Mouse (Mus musculus) stomach, postnatal 0 days (tissue): Measurements from ENCODE around the gene Apbb1. TPM values are rescaled to one million over a fixed set of nuclear protein-coding genes. Genes with fewer than 3 reads are reported as not detected.

Experiments used
- ATAC-seq: fragments of 200-750 bp; cut with Nextera tagmentation; 2 replicates; pipeline ENCODE4 v1.8.0; 2017; ENCODE audit not compliant: low FRiP score, low TSS enrichment
- DNase-seq: peaks from one replicate; pipeline ENCODE4 v3.0.0-alpha.2; 2016; ENCODE audit warnings: low spot score
- H3K27ac ChIP-seq: fragments of 300-500 bp; sonication (generic); replicated peaks from 2 replicates; pipeline ENCODE4 v1.5.1; 2014; ENCODE audit warnings: mild to moderate bottlenecking, control low read depth
- H3K27me3 ChIP-seq: fragments of 300-500 bp; sonication (generic); 2 replicates; pipeline ENCODE4 v1.6.1; 2014; ENCODE audit warnings: low read length; ENCODE audit not compliant: control insufficient read depth, insufficient read depth
- H3K36me3 ChIP-seq: fragments of 300-500 bp; sonication (generic); 2 replicates; pipeline ENCODE4 v1.6.1; 2014; ENCODE audit warnings: low read length, mixed read lengths; ENCODE audit not compliant: control insufficient read depth, insufficient read depth
- H3K4me1 ChIP-seq: fragments of 300-500 bp; sonication (generic); replicated peaks from 2 replicates; pipeline ENCODE4 v1.6.1; 2014; ENCODE audit warnings: antibody characterized with exemption; ENCODE audit not compliant: control insufficient read depth, insufficient read depth
- H3K4me2 ChIP-seq: fragments of 300-500 bp; sonication (generic); replicated peaks from 2 replicates; pipeline ENCODE4 v1.6.1; 2014; ENCODE audit warnings: low read depth, mild to moderate bottlenecking, control low read depth, moderate library complexity
- H3K4me3 ChIP-seq: fragments of 300-500 bp; sonication (generic); 2 replicates; pipeline ENCODE4 v1.5.1; 2014; ENCODE audit warnings: low read depth, low read length, control low read depth
- H3K9ac ChIP-seq: fragments of 300-500 bp; sonication (generic); 2 replicates; pipeline ENCODE4 v1.6.1; 2014; ENCODE audit warnings: mild to moderate bottlenecking, low read length, control low read depth, mixed read lengths
- H3K9me3 ChIP-seq: fragments of 300-500 bp; sonication (generic); 2 replicates; pipeline ENCODE4 v1.6.1; 2016; ENCODE audit warnings: low read length; ENCODE audit not compliant: control insufficient read depth
- CTCF ChIP-seq: IDR thresholded peaks from 2 replicates; pipeline ENCODE4 v1.5.1; 2016; ENCODE audit warnings: antibody characterized with exemption, low read depth, mild to moderate bottlenecking, moderate library complexity
- EP300 ChIP-seq: optimal IDR thresholded peaks from 2 replicates; pipeline ENCODE3; 2016; ENCODE audit warnings: antibody characterized with exemption
- WGBS: fragments of 180-500 bp; shearing (Covaris S2); extraction: QIAGEN DNeasy Blood & Tissue Kit; methylation state at CpG from one replicate; pipeline ENCODE4 v1.1.7; 2014; 5-methylcytosine and 5-hydroxymethylcytosine counted together
- polyA plus RNA-seq: library from polyadenylated mRNA; unstranded; fragments of >200 nt; fragmentation: Nextera tagmentation; extraction: Ambion mirVana; gene quantifications from 2 replicates; pipeline ENCODE4 v1.2.1, GENCODE M21; 2015

Apbb1 gene
- polyA plus RNA-seq, 1 experiment from 2014 or later, result 16.6 TPM

DNA sequence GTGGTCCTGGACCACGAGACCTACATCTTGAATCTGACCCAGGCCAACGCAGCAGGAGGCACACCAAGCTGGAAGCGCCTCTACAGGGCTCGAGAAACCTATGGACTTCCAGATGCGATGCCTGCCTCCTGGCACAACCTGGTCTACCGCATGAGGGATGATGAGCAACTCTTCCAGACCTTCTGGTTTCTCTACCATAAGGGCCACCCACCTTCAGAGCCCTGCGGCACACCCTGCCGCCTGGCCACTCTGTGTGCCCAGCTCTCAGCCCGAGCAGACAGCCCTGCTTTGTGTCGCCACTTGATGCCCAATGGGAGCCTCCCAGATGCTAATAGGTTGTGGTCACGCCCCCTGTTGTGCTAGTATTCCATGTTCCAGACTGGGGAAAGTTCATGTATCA is 23.8 kb downstream of the Apbb1 start:
- 78% methylated on average over 11 of the region's 11 CpGs for WGBS
- peaks cover 3% of the 10 kb centered on the region; the same call in 1 of the 2 replicates for H3K4me1 ChIP-seq
- H3K27me3 ChIP-seq, result no peaks in the 10 kb centered on the region
- no peak for ATAC-seq
- peaks cover 3% of the 10 kb centered on the region; the same call in 1 of the 2 replicates for H3K36me3 ChIP-seq
- no peak for TF ChIP-seq CTCF
- no peak for TF ChIP-seq EP300
- no peak overlapping the region for H3K27ac ChIP-seq
- H3K9ac ChIP-seq, result no peak overlapping the region
- no peak overlapping the region for H3K4me3 ChIP-seq
- H3K9me3 ChIP-seq, result no peaks in the 10 kb centered on the region
- H3K4me2 ChIP-seq, result no peak overlapping the region
- DNase-seq, result no peak

DNA sequence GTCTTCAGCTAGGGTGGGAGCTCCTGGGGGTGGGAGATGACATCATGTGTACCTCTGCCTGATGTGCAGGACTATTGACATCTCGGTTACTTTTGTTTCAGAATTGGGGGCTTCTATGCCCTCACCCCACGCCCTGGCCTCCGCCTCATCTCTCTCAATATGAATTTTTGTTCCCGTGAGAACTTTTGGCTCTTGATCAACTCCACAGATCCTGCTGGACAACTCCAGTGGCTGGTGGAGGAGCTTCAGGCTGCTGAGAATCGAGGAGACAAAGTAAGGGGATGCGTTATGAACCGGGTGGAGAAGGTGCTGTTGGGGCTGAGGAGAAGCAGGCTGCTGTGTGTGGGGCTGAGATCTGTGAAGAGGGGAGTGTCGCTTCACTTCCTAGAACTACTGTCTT is 25.0 kb downstream of the Apbb1 start:
- Histone ChIP-seq H3K9me3 (no peaks in the 10 kb centered on the region), H3K9ac (no peak overlapping the region), H3K27me3 (no peaks in the 10 kb centered on the region), H3K4me1 (peaks cover 3% of the 10 kb centered on the region; the same call in 1 of the 2 replicates), H3K4me2 (no peak overlapping the region), H3K4me3 (no peak overlapping the region), H3K36me3 (peaks cover 3% of the 10 kb centered on the region; the same call in 1 of the 2 replicates), H3K27ac (no peak overlapping the region)
- TF ChIP-seq EP300, result no peak
- TF ChIP-seq CTCF, result no peak
- DNase-seq (no peak), ATAC-seq (no peak)
- WGBS, result 76% methylated on average over 8 of the region's 8 CpGs

GRCm38 (mm10) chr7:105555571-105555970 is 25.9 kb downstream of the Apbb1 start:
- 90% methylated on average over 10 of the region's 10 CpGs for WGBS

DNA sequence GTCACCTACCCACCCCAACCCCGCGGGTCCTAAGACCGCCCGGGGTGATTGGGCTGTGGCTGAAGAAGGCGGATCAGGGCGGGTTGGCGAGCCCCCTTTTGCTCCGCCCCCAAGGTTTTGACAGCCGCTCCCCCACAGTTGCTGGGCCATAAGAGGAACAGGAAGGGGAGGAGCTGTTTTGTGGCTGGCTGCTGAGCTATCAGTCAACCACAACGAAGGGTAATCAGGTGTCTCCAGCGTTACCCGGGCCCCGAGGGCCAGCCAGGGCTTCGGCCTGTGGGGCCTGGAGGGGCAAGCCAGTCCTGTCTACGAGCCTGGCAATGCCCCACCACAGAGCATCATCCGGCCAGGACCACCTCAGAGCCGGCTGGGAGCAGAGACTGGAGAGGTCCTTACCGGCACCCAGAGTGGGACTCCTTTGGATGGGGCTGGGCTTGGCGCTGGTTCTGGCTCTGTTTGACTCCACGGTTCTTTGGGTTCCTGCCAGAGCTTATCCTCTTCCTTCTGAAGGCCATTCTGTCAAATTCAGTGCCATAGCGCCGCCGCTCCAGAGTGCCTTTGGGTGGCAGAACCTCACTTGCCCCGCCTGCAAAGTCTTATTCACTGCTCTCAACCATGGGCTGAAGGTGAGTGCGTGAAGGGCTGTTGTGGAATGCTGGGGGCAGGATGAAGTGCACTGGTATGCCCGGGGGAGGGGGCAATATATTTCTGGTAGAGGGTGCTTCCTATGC is 27.1 kb downstream of the Apbb1 start, which contains the start of gene Smpd1:
TSS of gene Smpd1 (plus strand) at position 149 of the 731 bp plus-strand sequence.
- peak within 1 kb of the TSS; percentile 82 for H3K4me2 ChIP-seq
- peaks cover 3% of the 10 kb centered on the region; the same call in 1 of the 2 replicates for H3K36me3 ChIP-seq
- peak within 1 kb of the TSS; percentile 72 for H3K4me3 ChIP-seq
- no peak for TF ChIP-seq EP300
- peak; percentile 1; the same call in 1 of the 2 replicates for TF ChIP-seq CTCF
- peaks cover 3% of the 10 kb centered on the region; the same call in 1 of the 2 replicates for H3K4me1 ChIP-seq
- ATAC-seq, result peak; percentile 92
- no peaks in the 10 kb centered on the region for H3K9me3 ChIP-seq
- DNase-seq, result peak; percentile 87
- 2% methylated on average over 26 of the region's 26 CpGs for WGBS
- H3K27me3 ChIP-seq, result no peaks in the 10 kb centered on the region
- H3K27ac ChIP-seq, result peak within 1 kb of the TSS; percentile 50; the same call in 1 of the 2 replicates
- H3K9ac ChIP-seq, result peak within 1 kb of the TSS; percentile 72

More at GRCm38 (mm10) chr7:105555571-105555970, 25.9 kb downstream of the Apbb1 start:
- Histone ChIP-seq H3K27ac (no peak overlapping the region), H3K4me2 (no peak overlapping the region), H3K36me3 (peaks cover 3% of the 10 kb centered on the region; the same call in 1 of the 2 replicates), H3K4me3 (no peak overlapping the region), H3K4me1 (peaks cover 3% of the 10 kb centered on the region; the same call in 1 of the 2 replicates), H3K27me3 (no peaks in the 10 kb centered on the region), H3K9me3 (no peaks in the 10 kb centered on the region), H3K9ac (no peak overlapping the region)
- DNase-seq (no peak), ATAC-seq (no peak)
- TF ChIP-seq EP300, result no peak
- no peak for TF ChIP-seq CTCF

GRCm38 (mm10) chr7:105553456-105554211 is 27.8 kb downstream of the Apbb1 start:
- TF ChIP-seq EP300 (no peak), CTCF (no peak)
- 29% methylated on average over 26 of the region's 27 CpGs for WGBS
- peaks cover 3% of the 10 kb centered on the region; the same call in 1 of the 2 replicates for H3K4me1 ChIP-seq
- H3K27me3 ChIP-seq, result no peaks in the 10 kb centered on the region
- H3K27ac ChIP-seq, result no peak overlapping the region
- H3K36me3 ChIP-seq, result peaks cover 3% of the 10 kb centered on the region; the same call in 1 of the 2 replicates
- peak overlapping the region; percentile 72 for H3K9ac ChIP-seq
- DNase-seq (no peak), ATAC-seq (no peak)
- H3K4me3 ChIP-seq, result peak overlapping the region; percentile 72
- no peaks in the 10 kb centered on the region for H3K9me3 ChIP-seq
- peak overlapping the region; percentile 82 for H3K4me2 ChIP-seq
